Mouse (Mus musculus): Measurements from ENCODE around the gene Gtf2e1. TPM values are rescaled to one million over a fixed set of nuclear protein-coding genes. Genes with fewer than 3 reads are reported as not detected.

The Gtf2e1 gene
- polyA plus RNA-seq, 1 experiment from 2014 or later: 31.9 TPM

DNA sequence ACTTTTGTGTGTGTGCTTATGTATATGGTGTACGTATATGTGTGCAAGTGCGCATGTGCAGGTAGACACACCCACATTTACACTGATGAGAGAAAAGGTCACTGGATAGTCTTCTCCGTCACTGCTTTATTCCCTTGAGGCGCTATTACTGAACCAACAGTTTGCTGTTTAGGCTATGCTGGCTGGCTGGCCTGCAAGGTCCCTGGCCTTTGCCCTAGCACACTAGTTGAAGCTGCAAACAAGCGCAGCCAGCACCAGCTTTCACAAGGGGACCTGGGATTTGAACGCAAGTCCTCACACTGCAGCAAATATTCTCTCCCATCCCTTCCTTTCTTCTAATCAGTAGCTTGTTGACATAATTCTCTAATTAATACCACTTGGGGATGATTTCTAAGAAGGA is 9.4 kb downstream of the Gtf2e1 start:
- ATAC-seq: no peak
- Histone ChIP-seq H3K4me1 (ENCODE audit: control insufficient read depth, insufficient read depth, low read length) (peaks cover 13% of the 10 kb centered on the region), H3K4me3 (ENCODE audit: low read depth, low read length) (no peak overlapping the region), H3K27me3 (ENCODE audit: control insufficient read depth, insufficient read depth, low read depth, low read length) (no peaks in the 10 kb centered on the region), H3K9ac (ENCODE audit: low read depth, low read length) (no peak overlapping the region), H3K4me2 (ENCODE audit: low read length) (no peak overlapping the region), H3K36me3 (ENCODE audit: control insufficient read depth, insufficient read depth, low read length) (0 out of 2 replicates have a peak, but pooled peaks cover 3% of the 10 kb centered on the region), H3K27ac (ENCODE audit: low read length) (no peak overlapping the region), H3K9me3 (replicated peaks; ENCODE audit: control insufficient read depth, low read length, poor library complexity, severe bottlenecking) (no peaks in the 10 kb centered on the region)
- 90% methylated on average over 6 of the region's 6 CpGs for WGBS

DNA sequence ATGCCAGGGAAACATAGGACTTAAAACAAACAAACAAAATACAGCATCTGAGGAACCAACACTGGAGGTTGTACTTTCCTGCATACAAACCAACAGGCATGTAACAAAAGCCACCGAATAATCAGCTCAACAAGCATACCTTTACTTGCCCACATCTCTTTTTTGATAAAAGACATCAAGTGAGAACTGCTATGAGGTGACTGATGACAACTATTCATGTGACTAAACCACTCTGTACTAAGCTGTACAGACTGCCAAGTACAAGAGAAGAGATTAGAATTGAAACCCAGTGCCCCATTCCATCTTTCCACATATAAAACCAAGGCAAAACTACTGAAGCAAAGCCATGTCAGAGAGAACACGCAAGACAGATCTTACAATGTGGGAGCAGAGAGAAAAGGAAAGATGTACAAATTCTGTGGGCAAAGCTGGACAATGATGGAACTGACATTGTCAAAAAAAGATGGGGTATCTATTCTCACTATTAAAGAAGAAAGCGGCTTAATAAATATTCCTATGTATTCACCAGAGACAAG is 12.8 kb downstream of the Gtf2e1 start:
- ATAC-seq: no peak
- peaks cover 9% of the 10 kb centered on the region; the same call in 1 of the 2 replicates for H3K36me3 ChIP-seq (ENCODE audit: control insufficient read depth, insufficient read depth, low read length)
- H3K4me1 ChIP-seq (ENCODE audit: control insufficient read depth, insufficient read depth, low read length): peaks cover 3% of the 10 kb centered on the region; the same call in 1 of the 2 replicates
- no peak overlapping the region for H3K4me3 ChIP-seq (ENCODE audit: low read depth, low read length)
- no peak overlapping the region for H3K4me2 ChIP-seq (ENCODE audit: low read length)
- H3K9me3 ChIP-seq (replicated peaks; ENCODE audit: control insufficient read depth, low read length, poor library complexity, severe bottlenecking): no peaks in the 10 kb centered on the region; the same call in 1 of the 2 replicates
- no peak overlapping the region for H3K27ac ChIP-seq (ENCODE audit: low read length)
- no peak overlapping the region for H3K9ac ChIP-seq (ENCODE audit: low read depth, low read length)
- no peaks in the 10 kb centered on the region for H3K27me3 ChIP-seq (ENCODE audit: control insufficient read depth, insufficient read depth, low read depth, low read length)
- WGBS: 93% methylated on average over 3 of the region's 3 CpGs

DNA sequence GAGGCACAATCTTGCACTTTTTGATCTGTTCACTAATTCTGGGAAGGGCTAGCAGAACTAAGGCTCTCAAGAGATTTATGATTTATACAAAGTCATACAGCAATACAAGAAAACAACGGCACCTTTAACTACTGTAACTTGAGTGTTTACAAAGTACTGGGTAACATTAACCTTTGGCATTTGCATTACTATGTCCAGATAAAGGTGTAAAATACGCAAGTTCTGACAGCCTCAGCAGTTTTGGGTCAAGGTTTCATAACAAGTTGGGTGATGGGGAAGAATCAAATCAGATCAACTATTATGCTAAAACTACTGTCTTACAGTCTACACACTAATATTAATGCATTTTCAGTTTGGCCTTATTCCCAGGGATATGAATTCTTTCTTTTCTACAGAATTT is 14.5 kb downstream of the Gtf2e1 start:
- 96% methylated on average over 2 of the region's 2 CpGs for WGBS
- ATAC-seq: no peak
- peaks cover 16% of the 10 kb centered on the region for H3K36me3 ChIP-seq (ENCODE audit: control insufficient read depth, insufficient read depth, low read length)
- no peak overlapping the region for H3K4me3 ChIP-seq (ENCODE audit: low read depth, low read length)
- no peaks in the 10 kb centered on the region; the same call in 1 of the 2 replicates for H3K9me3 ChIP-seq (replicated peaks; ENCODE audit: control insufficient read depth, low read length, poor library complexity, severe bottlenecking)
- no peak overlapping the region for H3K27ac ChIP-seq (ENCODE audit: low read length)
- H3K27me3 ChIP-seq (ENCODE audit: control insufficient read depth, insufficient read depth, low read depth, low read length): no peaks in the 10 kb centered on the region
- H3K4me2 ChIP-seq (ENCODE audit: low read length): no peak overlapping the region
- peaks cover 3% of the 10 kb centered on the region; the same call in 1 of the 2 replicates for H3K4me1 ChIP-seq (ENCODE audit: control insufficient read depth, insufficient read depth, low read length)
- H3K9ac ChIP-seq (ENCODE audit: low read depth, low read length): no peak overlapping the region

DNA sequence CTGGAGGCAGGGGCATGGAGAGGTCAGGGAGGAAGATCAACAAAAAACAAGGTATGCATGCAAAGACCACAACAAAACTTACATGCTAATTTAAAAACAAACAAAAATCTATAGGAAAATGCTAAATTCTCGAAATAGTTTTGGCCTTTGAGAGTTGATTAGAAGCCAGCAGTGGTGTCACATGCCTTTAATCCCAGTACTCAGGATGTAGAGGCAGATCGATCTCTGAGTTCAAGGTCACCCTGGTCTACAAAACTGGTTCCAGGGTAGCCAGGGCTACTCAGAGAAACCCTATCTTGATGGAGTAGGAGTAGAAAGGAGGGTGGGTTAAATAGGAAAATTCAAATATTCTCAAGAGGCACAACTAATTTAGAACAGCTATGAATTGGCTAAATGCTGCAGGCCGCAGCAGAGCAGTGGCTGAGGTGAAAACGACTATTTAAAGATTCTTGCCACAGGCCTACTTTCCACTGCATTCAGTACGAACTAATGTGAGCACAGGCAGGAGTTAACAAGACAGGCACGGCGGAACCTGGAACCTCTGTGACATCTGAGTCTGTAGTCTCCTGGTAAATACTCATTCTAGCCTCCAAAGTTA is 17.4 kb downstream of the Gtf2e1 start:
- ATAC-seq: no peak

DNA sequence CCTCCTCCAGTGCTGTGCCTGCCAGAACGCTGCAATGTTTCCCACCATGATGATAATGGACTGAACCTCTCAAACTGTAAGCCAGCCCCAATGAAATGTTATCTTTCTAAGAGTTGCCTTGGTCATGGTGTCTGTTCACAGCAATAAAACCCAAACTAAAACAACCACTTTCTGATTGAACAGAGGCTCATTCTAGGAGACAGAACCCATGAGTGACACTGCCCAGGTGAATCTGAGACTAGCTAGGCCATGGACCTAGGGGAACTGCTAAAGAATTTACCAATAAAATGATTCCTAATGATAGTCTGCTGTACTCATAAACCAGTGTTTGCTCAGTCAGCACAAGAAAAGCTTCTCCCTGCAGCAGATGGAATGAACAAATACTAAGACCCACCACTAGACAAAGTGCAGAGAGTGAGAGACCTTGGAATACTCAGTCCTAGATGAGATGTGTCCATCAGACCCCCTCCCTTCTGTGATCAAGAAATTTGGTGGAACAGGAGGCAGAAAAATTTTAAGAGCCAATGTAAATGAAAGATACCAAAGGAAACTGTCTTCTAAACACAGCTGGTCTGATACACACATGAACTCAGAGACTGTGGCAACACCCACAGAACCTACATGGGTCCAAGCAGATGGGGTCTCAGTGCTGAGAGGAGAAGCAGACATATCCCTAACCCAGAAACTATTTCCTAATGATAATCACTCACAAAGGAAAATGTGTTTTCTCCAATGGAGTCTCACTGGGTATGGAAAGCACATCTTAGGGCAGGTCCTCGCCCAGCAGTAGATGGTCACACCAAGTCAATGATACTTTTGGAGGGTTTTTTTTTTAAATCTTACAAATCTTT is 19.2 kb downstream of the Gtf2e1 start:
- Histone ChIP-seq H3K4me1 (ENCODE audit: control insufficient read depth, insufficient read depth, low read length) (no peaks in the 10 kb centered on the region), H3K27me3 (ENCODE audit: control insufficient read depth, insufficient read depth, low read depth, low read length) (no peaks in the 10 kb centered on the region), H3K9me3 (replicated peaks; ENCODE audit: control insufficient read depth, low read length, poor library complexity, severe bottlenecking) (no peaks in the 10 kb centered on the region; the same call in 1 of the 2 replicates), H3K36me3 (ENCODE audit: control insufficient read depth, insufficient read depth, low read length) (peaks cover 21% of the 10 kb centered on the region), H3K9ac (ENCODE audit: low read depth, low read length) (no peak overlapping the region), H3K4me2 (ENCODE audit: low read length) (no peak overlapping the region), H3K4me3 (ENCODE audit: low read depth, low read length) (no peak overlapping the region), H3K27ac (ENCODE audit: low read length) (no peak overlapping the region)
- WGBS: 100% methylated on average over 2 of the region's 2 CpGs
- no peak for ATAC-seq

More for the DNA sequence above, 17.4 kb downstream of the Gtf2e1 start:
- Histone ChIP-seq H3K27ac (ENCODE audit: low read length) (no peak overlapping the region), H3K36me3 (ENCODE audit: control insufficient read depth, insufficient read depth, low read length) (peaks cover 21% of the 10 kb centered on the region), H3K4me2 (ENCODE audit: low read length) (no peak overlapping the region), H3K9me3 (replicated peaks; ENCODE audit: control insufficient read depth, low read length, poor library complexity, severe bottlenecking) (no peaks in the 10 kb centered on the region; the same call in 1 of the 2 replicates), H3K4me3 (ENCODE audit: low read depth, low read length) (no peak overlapping the region), H3K4me1 (ENCODE audit: control insufficient read depth, insufficient read depth, low read length) (0 out of 2 replicates have a peak, but pooled peaks cover under 1% of the 10 kb centered on the region), H3K9ac (ENCODE audit: low read depth, low read length) (no peak overlapping the region), H3K27me3 (ENCODE audit: control insufficient read depth, insufficient read depth, low read depth, low read length) (no peaks in the 10 kb centered on the region)
- 92% methylated on average over 7 of the region's 7 CpGs for WGBS

DNA sequence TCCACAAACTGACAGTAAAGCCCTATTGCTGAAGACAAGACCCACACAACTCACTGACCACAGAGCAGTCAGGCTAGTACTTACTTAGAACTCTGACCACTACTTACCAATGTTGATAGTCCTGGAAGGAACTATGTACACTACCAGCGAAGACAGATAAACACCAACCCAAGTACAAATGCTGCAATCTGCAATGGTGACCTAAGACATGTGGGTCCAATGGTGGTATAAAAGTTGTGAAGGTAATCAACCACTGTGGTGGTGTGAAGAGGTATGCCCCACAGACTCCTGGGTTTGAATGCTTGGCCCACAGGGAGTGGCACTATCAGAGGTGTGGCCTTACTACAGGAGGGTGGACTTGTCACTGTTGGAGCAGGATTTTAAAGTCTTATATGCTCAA is 19.9 kb downstream of the Gtf2e1 start:
- H3K9me3 ChIP-seq (replicated peaks; ENCODE audit: control insufficient read depth, low read length, poor library complexity, severe bottlenecking): no peaks in the 10 kb centered on the region; the same call in 1 of the 2 replicates
- ATAC-seq: no peak
- 98% methylated on average over 1 of the region's 1 CpGs for WGBS
- no peaks in the 10 kb centered on the region for H3K27me3 ChIP-seq (ENCODE audit: control insufficient read depth, insufficient read depth, low read depth, low read length)
- H3K4me2 ChIP-seq (ENCODE audit: low read length): no peak overlapping the region
- peaks cover 21% of the 10 kb centered on the region for H3K36me3 ChIP-seq (ENCODE audit: control insufficient read depth, insufficient read depth, low read length)
- H3K27ac ChIP-seq (ENCODE audit: low read length): no peak overlapping the region
- no peak overlapping the region for H3K4me3 ChIP-seq (ENCODE audit: low read depth, low read length)
- no peak overlapping the region for H3K9ac ChIP-seq (ENCODE audit: low read depth, low read length)
- H3K4me1 ChIP-seq (ENCODE audit: control insufficient read depth, insufficient read depth, low read length): no peaks in the 10 kb centered on the region

DNA sequence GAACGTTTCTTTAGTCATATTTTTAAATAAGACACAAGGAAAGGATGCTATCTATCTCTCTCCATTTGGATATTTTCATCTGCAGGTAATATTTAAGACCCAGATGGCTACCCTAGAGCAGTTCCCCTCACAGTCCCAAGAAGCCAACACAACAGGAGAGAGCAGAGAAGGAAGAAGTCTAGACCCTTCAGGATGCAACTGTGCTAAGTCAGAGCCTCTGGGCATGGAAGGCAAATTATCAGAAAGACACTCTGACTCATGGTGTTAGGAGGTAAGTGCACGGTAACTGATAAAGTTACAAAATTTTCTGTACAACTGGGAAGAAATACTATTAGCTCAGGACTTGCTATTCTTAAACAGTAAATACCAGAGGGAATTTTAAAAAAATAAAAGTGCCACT is 20.9 kb downstream of the Gtf2e1 start:
- no peak overlapping the region for H3K27ac ChIP-seq (ENCODE audit: low read length)
- H3K4me1 ChIP-seq (ENCODE audit: control insufficient read depth, insufficient read depth, low read length): no peaks in the 10 kb centered on the region
- no peaks in the 10 kb centered on the region; the same call in 1 of the 2 replicates for H3K9me3 ChIP-seq (replicated peaks; ENCODE audit: control insufficient read depth, low read length, poor library complexity, severe bottlenecking)
- ATAC-seq: no peak
- no peak overlapping the region for H3K4me3 ChIP-seq (ENCODE audit: low read depth, low read length)
- H3K4me2 ChIP-seq (ENCODE audit: low read length): no peak overlapping the region
- H3K27me3 ChIP-seq (ENCODE audit: control insufficient read depth, insufficient read depth, low read depth, low read length): no peaks in the 10 kb centered on the region
- H3K9ac ChIP-seq (ENCODE audit: low read depth, low read length): no peak overlapping the region
- peaks cover 19% of the 10 kb centered on the region for H3K36me3 ChIP-seq (ENCODE audit: control insufficient read depth, insufficient read depth, low read length)
- WGBS: 85% methylated on average over 2 of the region's 2 CpGs

DNA sequence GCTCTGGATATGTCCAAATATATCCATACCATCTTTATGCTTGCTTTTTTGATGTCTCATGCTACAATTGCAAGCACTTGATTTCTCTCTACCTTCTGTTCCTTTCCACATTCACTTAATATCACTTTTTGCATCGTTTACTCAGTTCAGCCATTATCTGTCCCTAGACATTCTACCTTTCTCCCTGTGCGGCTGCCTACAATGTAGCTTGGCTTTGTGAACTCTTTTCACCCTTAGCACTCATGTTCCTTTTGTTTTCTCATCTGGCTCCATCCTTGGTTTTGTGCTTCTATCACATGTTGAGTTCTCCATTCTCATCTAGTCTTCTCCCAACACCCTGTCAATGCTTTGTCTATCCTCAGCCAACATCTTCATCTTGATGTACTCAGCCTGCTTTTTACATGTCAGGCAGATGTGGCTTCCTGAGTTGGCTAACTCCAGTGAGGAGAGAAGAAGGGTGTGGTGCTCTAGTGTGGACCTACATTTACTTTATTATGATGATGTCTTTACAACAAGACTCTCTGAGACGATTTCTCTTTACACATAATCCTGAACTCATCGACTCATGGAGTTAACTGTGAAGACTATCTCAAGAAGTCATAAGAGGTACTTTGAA is 21.9 kb downstream of the Gtf2e1 start:
- no peak overlapping the region for H3K27ac ChIP-seq (ENCODE audit: low read length)
- H3K27me3 ChIP-seq (ENCODE audit: control insufficient read depth, insufficient read depth, low read depth, low read length): no peaks in the 10 kb centered on the region
- peaks cover 16% of the 10 kb centered on the region for H3K36me3 ChIP-seq (ENCODE audit: control insufficient read depth, insufficient read depth, low read length)
- no peak for ATAC-seq
- no peak overlapping the region for H3K9ac ChIP-seq (ENCODE audit: low read depth, low read length)
- H3K9me3 ChIP-seq (replicated peaks; ENCODE audit: control insufficient read depth, low read length, poor library complexity, severe bottlenecking): no peaks in the 10 kb centered on the region
- H3K4me1 ChIP-seq (ENCODE audit: control insufficient read depth, insufficient read depth, low read length): no peaks in the 10 kb centered on the region
- H3K4me2 ChIP-seq (ENCODE audit: low read length): no peak overlapping the region
- WGBS: 97% methylated on average over 4 of the region's 4 CpGs
- no peak overlapping the region for H3K4me3 ChIP-seq (ENCODE audit: low read depth, low read length)
